Mouse (Mus musculus) E14TG2a.4 (cell line): ENCODE data around the gene Ybx1.
A peak's percentile ranks its signal among the peaks of the same experiment; 100 is the strongest.

Experiments
- H3K27me3 ChIP-seq: 2 replicates; pipeline ENCODE4 v1.6.1; 2014; ENCODE audit warnings: low read length, control low read depth; ENCODE audit not compliant: insufficient read depth
- H3K36me3 ChIP-seq: 2 replicates; pipeline ENCODE4 v1.6.1; 2014; ENCODE audit warnings: low read length, control low read depth; ENCODE audit not compliant: insufficient read depth
- H3K4me1 ChIP-seq: replicated peaks from 2 replicates; pipeline ENCODE4 v1.6.1; 2014; ENCODE audit warnings: low read depth, low read length, control low read depth
- H3K4me3 ChIP-seq: replicated peaks from 2 replicates; pipeline ENCODE4 v1.5.1; 2014; ENCODE audit warnings: mild to moderate bottlenecking, low read length
- H3K9me3 ChIP-seq: 2 replicates; pipeline ENCODE4 v1.6.1; 2014; ENCODE audit warnings: low read length, control low read depth
- CTCF ChIP-seq: conservative IDR thresholded peaks from 2 replicates; pipeline ENCODE4 v1.5.1; 2014; ENCODE audit warnings: low read length
- NANOG ChIP-seq: IDR thresholded peaks from 2 replicates; pipeline ENCODE4 v1.6.1; 2014; ENCODE audit warnings: borderline replicate concordance, low read length, mixed read lengths
- POU5F1 ChIP-seq: IDR thresholded peaks from 2 replicates; pipeline ENCODE4 v1.6.1; 2014; ENCODE audit warnings: low read length, borderline replicate concordance

Gene Ybx1

DNA sequence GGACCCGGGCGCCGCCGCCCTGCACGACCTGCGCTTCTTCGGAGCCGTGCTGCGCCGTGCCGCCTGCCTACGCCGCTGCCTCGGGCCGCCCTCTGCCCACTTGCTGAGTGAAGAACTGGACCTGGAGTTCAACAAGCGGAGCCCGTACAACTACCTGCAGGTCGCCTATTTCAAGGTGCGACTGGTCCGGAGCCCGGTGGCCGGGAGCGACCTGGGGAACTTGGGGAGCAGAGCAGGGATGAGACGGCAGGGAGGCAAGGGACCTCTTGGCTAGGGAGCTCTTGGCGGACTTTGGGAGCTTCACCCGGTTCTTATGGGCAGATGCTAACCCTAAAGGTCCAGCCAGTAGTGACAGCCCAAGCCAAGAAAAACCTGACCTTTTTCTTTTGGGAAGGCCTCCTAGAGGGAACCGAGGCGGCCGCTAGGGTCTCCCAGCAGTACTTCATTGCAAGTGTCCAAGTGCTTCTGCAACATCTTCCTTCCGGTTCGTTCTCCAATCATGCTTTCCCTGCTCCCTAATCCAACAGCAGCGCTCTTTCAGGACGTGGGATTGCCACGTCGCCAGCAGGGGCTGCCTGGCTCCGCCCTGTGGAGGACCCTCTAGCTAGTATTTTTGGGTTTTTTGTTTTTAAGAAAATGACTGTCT is 61.0 kb downstream of the Ybx1 start:
- no peaks in the 10 kb centered on the region for H3K9me3 ChIP-seq
- H3K36me3 ChIP-seq: peaks cover 49% of the 10 kb centered on the region
- peaks cover 50% of the 10 kb centered on the region for H3K4me1 ChIP-seq
- peak overlapping the region; percentile 96 for H3K4me3 ChIP-seq
- H3K27me3 ChIP-seq: peaks cover 14% of the 10 kb centered on the region
- TF ChIP-seq POU5F1: no peak
- TF ChIP-seq CTCF: no peak
- TF ChIP-seq NANOG: no peak

DNA sequence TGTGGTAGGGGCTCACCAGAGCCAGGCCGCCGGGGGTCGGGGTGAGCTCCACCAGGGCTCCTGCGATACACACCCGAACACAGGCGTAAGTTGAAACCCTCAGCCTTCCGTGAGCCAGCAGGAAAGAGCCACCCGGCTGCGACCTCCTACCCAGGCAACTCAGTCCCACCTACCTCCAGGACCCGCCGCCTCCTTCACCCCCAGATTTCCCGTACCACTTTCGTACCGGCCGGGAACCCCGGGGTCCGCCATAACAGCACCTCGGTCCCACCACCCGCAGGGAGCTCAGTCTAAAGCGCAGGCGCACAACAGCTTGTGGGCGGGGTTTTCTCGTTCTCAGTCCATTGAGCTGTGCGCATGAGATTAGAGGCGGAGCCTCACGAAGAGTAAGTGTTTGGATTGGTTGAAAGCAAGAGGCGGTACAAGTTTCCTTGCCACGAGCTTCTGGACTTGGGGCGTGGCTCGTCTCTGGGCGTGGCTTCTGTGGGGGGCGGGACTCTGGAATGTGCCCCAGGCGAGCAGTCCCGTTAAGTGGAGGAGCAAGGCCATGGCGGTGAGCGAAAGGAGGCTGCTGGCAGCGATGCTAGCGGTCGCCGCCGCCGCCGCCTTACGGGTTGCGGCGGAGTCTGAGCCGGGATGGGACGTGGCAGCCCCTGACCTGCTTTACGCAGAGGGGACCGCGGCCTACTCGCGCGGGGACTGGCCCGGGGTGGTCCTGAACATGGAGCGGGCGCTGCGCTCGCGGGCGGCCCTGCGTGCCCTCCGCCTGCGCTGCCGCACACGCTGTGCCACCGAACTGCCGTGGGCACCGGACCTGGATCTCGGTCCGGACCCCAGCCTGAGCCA is 61.8 kb downstream of the Ybx1 start, which contains the start of the genes AU022252 and P3h1:
AU022252 (minus strand) TSS at position 303 of the 846 bp plus-strand sequence.
P3h1 (plus strand) TSS at position 506 of the 846 bp plus-strand sequence.
- H3K9me3 ChIP-seq: no peaks in the 10 kb centered on the region
- TF ChIP-seq CTCF: no peak
- TF ChIP-seq POU5F1: no peak
- TF ChIP-seq NANOG: no peak
- H3K36me3 ChIP-seq: peaks cover 50% of the 10 kb centered on the region
- peaks cover 14% of the 10 kb centered on the region for H3K27me3 ChIP-seq
- peaks cover 50% of the 10 kb centered on the region for H3K4me1 ChIP-seq
- peak within 1 kb of the TSS; percentile 96 for H3K4me3 ChIP-seq
